Mouse (Mus musculus): ENCODE data around the gene Hoxa4.

DNA sequence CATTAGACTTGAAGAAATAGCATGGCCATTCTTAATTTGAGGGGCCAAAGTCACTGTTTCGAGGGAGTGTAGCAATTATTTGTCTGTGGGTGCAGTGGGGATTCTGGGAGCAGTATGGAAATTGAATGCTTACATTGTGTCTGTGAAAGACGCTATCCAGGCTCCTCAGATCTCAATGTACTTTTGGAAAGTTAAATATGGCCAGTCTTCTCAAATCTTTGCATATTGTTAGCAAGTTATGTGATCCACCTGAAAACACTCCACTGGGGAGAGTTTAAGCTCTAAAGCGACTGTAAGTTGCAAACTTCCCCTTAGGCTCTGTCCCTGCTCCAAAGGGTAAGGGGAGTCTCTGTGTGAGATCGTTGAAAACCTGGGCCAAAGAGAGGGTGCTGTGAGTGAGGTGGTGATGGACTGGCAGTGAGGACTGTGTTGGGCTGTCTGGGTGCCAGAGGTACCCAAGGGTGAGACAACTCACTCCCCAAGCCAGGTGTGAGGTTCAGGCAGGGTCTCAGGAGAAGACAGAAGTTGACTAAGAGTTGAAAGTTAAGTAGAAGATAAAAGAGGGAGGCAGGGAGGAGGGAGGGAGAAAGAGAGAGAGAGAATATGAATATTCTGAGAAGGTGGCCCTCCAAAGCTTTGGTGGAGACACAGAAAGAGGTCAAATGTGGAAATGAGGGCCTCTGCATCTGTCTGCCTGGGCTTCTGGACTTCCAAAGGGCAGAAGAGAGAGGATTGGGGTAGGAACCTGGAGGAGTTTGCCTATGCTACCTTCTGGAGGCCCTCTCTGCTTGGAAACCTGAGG, 15.5 kb upstream of the Hoxa4 start:
- TF ChIP-seq CTCF (IDR thresholded peaks at IDR 0.05; ENCODE audit: insufficient read depth, low read depth, low read length) (no peak), POLR2A (IDR thresholded peaks at IDR 0.05; ENCODE audit: insufficient read depth, low read depth, low read length) (no peak)

Data from olfactory bulb, adult 2 months (tissue).